Mouse (Mus musculus): ENCODE results near the gene Slc25a38. TPM values are rescaled to one million over a fixed set of nuclear protein-coding genes. Genes with fewer than 3 reads are reported as not detected.

Gene Slc25a38
- polyA plus RNA-seq, 1 experiment from 2014 or later: 43.8 TPM

DNA sequence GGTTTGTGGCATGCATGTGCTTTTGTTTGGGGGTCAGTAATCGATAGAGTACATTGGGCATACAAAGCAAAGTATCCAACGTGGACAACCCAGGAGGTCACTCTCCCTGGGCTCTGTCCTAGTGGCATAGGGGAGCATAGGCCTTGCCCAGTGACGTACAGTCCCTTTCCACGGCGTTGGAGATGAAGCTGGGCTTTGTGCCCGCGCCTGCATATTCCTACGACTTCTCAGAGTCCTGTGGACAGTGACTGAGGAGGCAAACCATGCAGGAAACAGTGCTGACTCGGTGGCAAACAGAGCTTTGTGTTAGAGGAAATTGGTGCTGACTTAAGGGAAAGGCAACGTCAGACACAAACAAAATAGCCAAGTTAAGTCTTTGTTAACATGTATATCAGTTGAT is 19.1 kb downstream of the Slc25a38 start:
- Histone ChIP-seq H3K36me3 (ENCODE audit: control insufficient read depth, insufficient read depth, low read length) (peaks cover 38% of the 10 kb centered on the region), H3K27me3 (ENCODE audit: control insufficient read depth, insufficient read depth, low read length) (no peaks in the 10 kb centered on the region), H3K27ac (ENCODE audit: low read depth, low read length) (no peak overlapping the region), H3K4me3 (ENCODE audit: low read depth, low read length) (no peak overlapping the region), H3K9ac (replicated peaks; ENCODE audit: low read depth, low read length) (no peak overlapping the region; the same call in 1 of the 2 replicates), H3K9me3 (ENCODE audit: control insufficient read depth, low read length) (no peaks in the 10 kb centered on the region), H3K4me2 (ENCODE audit: low read depth, low read length) (peak overlapping the region; percentile 81; the same call in 1 of the 2 replicates), H3K4me1 (ENCODE audit: control insufficient read depth, insufficient read depth, low read length) (peaks cover 10% of the 10 kb centered on the region)
- ATAC-seq (ENCODE audit: low read depth): no peak
- WGBS: 71% methylated on average over 10 of the region's 10 CpGs

DNA sequence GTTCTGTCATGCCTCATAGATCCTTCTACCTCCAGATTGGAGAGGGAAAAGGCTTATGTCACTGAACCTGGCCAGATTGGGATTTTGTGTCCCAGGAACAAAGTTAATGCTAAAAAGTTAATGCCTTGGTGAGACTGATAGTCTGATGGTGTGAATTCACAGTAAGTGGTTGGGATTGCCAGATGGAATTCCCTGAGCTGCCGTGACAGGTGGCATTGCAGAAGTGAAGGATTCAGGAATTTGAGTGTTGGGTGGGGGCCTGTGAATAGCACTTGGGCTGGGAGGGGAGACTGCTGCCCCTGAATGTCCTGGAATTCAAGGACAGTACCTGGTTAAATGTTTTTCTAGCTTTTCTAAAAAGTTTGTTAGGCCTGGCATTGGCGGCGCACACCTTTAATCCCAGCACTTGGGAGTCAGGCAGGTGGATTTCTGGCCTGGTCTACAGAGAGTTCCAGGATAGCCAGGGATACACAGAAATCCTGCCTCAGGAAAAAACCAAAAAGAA is 21.7 kb downstream of the Slc25a38 start:
- Histone ChIP-seq H3K9ac (replicated peaks; ENCODE audit: low read depth, low read length) (no peak overlapping the region), H3K36me3 (ENCODE audit: control insufficient read depth, insufficient read depth, low read length) (peaks cover 38% of the 10 kb centered on the region), H3K27me3 (ENCODE audit: control insufficient read depth, insufficient read depth, low read length) (no peaks in the 10 kb centered on the region), H3K4me3 (ENCODE audit: low read depth, low read length) (no peak overlapping the region), H3K4me1 (ENCODE audit: control insufficient read depth, insufficient read depth, low read length) (peaks cover 10% of the 10 kb centered on the region), H3K27ac (ENCODE audit: low read depth, low read length) (no peak overlapping the region), H3K4me2 (ENCODE audit: low read depth, low read length) (no peak overlapping the region), H3K9me3 (ENCODE audit: control insufficient read depth, low read length) (no peaks in the 10 kb centered on the region)
- ATAC-seq (ENCODE audit: low read depth): no peak
- WGBS: 92% methylated on average over 3 of the region's 3 CpGs

DNA sequence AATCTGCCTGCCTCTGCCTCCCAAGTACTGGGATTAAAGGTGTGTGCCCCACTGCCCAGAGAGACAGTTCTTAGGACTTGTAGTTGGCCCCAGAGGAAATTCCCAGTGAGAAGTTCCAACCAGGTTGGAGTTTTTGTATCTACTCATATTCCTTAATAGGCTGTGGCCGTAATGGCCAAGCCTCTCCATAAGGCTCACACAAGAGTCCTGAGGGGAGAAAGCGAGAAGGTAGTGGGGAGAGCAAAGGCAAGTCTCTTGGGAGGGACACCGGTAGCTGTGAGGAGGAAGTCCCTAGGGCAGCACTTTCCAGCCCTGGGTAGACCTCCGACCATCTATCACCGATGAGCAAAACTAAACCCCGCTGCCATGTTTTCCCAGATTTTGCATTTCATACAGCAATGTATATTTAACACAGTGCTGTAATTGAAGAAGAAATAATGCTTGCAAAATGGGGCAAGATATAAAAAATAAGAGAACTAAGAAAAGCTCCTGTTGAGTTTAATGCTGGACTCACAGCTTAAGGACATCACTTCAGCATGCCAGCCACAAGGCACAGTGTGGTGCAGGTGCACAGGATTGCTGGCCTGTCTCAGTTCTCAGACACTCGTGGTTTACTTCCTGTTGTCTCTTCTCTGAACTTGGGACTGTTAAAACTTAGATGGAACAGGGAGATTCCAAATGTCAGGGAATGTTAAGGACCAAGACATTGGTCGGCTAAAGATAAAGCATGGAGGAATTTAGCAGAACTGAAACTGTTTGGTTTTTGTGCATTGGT is 23.0 kb downstream of the Slc25a38 start:
- no peak overlapping the region for H3K27ac ChIP-seq (ENCODE audit: low read depth, low read length)
- H3K9me3 ChIP-seq (ENCODE audit: control insufficient read depth, low read length): no peaks in the 10 kb centered on the region
- no peaks in the 10 kb centered on the region for H3K27me3 ChIP-seq (ENCODE audit: control insufficient read depth, insufficient read depth, low read length)
- no peak overlapping the region for H3K4me3 ChIP-seq (ENCODE audit: low read depth, low read length)
- peaks cover 38% of the 10 kb centered on the region for H3K36me3 ChIP-seq (ENCODE audit: control insufficient read depth, insufficient read depth, low read length)
- no peak overlapping the region for H3K9ac ChIP-seq (replicated peaks; ENCODE audit: low read depth, low read length)
- WGBS: 40% methylated on average over 8 of the region's 8 CpGs
- H3K4me1 ChIP-seq (ENCODE audit: control insufficient read depth, insufficient read depth, low read length): peaks cover 10% of the 10 kb centered on the region
- no peak overlapping the region for H3K4me2 ChIP-seq (ENCODE audit: low read depth, low read length)
- ATAC-seq (ENCODE audit: low read depth): no peak

DNA sequence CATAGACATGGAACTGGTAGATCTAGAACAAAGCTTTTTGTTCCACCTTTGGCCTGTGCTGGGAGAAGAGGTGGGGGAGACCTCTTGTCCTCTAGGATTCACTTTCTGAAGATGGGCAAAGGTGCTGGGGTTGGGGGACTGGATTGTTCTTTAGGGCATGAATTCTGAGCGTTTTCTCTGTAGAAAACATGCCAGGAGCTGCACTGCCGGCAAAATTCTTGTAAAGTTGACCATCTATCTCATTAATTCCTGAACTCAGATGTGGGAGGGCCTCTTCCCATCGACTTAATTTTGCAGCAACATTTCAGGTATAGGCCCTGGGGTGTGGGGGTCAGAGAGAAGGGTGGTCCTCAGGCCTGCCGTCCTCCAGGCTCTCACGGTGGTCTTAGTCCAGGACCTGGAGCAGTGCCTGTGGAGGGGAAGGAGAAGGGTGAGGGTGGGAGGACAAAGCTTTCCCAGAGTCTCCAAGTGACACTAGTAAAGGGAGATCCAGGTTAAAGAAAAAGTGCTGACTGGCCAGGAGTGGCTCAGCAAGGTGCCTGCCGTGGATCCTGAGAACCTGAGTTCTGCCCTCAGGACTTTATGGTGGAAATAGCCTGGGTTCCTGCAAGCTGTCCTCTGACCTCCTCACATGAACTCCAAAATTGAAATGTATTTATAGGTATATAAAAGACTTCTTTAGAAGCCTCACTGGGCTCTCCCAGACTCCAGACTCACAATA is 23.7 kb downstream of the Slc25a38 start:
- no peak for ATAC-seq (ENCODE audit: low read depth)
- Histone ChIP-seq H3K27me3 (ENCODE audit: control insufficient read depth, insufficient read depth, low read length) (no peaks in the 10 kb centered on the region), H3K36me3 (ENCODE audit: control insufficient read depth, insufficient read depth, low read length) (peaks cover 36% of the 10 kb centered on the region), H3K4me2 (ENCODE audit: low read depth, low read length) (no peak overlapping the region), H3K4me1 (ENCODE audit: control insufficient read depth, insufficient read depth, low read length) (peaks cover 4% of the 10 kb centered on the region), H3K9ac (replicated peaks; ENCODE audit: low read depth, low read length) (no peak overlapping the region), H3K4me3 (ENCODE audit: low read depth, low read length) (no peak overlapping the region), H3K27ac (ENCODE audit: low read depth, low read length) (no peak overlapping the region), H3K9me3 (ENCODE audit: control insufficient read depth, low read length) (no peaks in the 10 kb centered on the region)
- WGBS: 57% methylated on average over 6 of the region's 6 CpGs

DNA sequence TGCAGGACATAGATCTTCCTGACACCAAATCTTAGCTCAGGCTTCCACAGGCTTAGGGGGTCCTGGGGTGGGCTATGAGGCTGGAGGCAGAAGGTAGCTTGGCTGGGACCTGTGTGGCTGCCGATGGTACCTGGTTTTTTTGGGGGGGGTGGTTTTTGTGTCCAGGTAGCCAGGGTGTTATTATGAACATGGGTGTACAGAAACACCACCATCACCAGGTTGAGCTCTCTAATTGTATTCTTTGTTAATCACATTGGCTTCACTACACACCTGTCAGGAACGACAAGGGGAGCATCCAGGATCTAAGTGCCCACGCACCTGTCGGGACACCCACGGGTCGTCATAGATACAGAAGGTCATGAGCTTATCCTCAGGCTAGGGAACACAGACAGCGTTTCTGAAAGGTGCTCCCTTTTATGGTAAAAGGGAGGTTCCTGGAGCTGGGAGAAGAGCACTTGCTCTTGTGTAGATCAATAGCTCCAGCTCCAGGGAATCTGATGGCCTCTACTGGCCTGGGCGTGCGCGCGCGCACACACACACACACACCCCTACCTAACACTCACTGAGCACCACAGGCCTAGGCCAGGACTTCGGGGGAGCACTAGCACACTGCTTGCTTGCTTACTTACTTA is 24.5 kb downstream of the Slc25a38 start:
- Histone ChIP-seq H3K27me3 (ENCODE audit: control insufficient read depth, insufficient read depth, low read length) (no peaks in the 10 kb centered on the region), H3K4me3 (ENCODE audit: low read depth, low read length) (no peak overlapping the region), H3K36me3 (ENCODE audit: control insufficient read depth, insufficient read depth, low read length) (peaks cover 29% of the 10 kb centered on the region), H3K4me2 (ENCODE audit: low read depth, low read length) (no peak overlapping the region), H3K4me1 (ENCODE audit: control insufficient read depth, insufficient read depth, low read length) (no peaks in the 10 kb centered on the region), H3K27ac (ENCODE audit: low read depth, low read length) (no peak overlapping the region), H3K9me3 (ENCODE audit: control insufficient read depth, low read length) (no peaks in the 10 kb centered on the region), H3K9ac (replicated peaks; ENCODE audit: low read depth, low read length) (no peak overlapping the region)
- no peak for ATAC-seq (ENCODE audit: low read depth)
- WGBS: 84% methylated on average over 13 of the region's 13 CpGs

DNA sequence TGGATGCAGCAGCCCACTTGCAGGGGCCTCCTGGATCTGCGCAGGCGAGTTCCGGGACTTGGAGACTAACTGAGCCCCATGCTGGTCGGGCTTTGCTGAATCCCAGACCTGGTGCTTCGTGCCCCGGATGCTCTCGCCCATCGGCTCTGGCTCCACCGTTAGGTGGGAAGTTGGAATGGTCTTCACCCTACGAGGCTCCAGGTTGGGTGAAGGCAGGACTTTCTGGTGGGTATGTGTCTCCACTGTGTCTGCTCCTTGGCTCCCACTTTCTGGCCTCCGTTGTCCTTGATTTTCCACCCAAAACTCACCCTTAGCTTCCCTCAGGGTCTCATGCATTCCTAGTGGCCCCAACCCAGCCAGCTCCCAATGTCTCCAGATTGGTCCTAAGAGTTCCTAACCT is 25.3 kb downstream of the Slc25a38 start:
- ATAC-seq (ENCODE audit: low read depth): no peak
- WGBS: 92% methylated on average over 11 of the region's 11 CpGs
- no peaks in the 10 kb centered on the region for H3K4me1 ChIP-seq (ENCODE audit: control insufficient read depth, insufficient read depth, low read length)
- no peaks in the 10 kb centered on the region for H3K27me3 ChIP-seq (ENCODE audit: control insufficient read depth, insufficient read depth, low read length)
- H3K4me3 ChIP-seq (ENCODE audit: low read depth, low read length): no peak overlapping the region
- H3K27ac ChIP-seq (ENCODE audit: low read depth, low read length): no peak overlapping the region
- no peaks in the 10 kb centered on the region for H3K9me3 ChIP-seq (ENCODE audit: control insufficient read depth, low read length)
- no peak overlapping the region for H3K4me2 ChIP-seq (ENCODE audit: low read depth, low read length)
- no peak overlapping the region for H3K9ac ChIP-seq (replicated peaks; ENCODE audit: low read depth, low read length)
- peaks cover 22% of the 10 kb centered on the region for H3K36me3 ChIP-seq (ENCODE audit: control insufficient read depth, insufficient read depth, low read length)

- 15% methylated on average over 4 of the region's 4 CpGs for WGBS
- Histone ChIP-seq H3K27ac (ENCODE audit: low read depth, low read length) (no peak overlapping the region), H3K9me3 (ENCODE audit: control insufficient read depth, low read length) (no peaks in the 10 kb centered on the region), H3K4me2 (ENCODE audit: low read depth, low read length) (no peak overlapping the region), H3K27me3 (ENCODE audit: control insufficient read depth, insufficient read depth, low read length) (no peaks in the 10 kb centered on the region), H3K36me3 (ENCODE audit: control insufficient read depth, insufficient read depth, low read length) (no peaks in the 10 kb centered on the region), H3K9ac (replicated peaks; ENCODE audit: low read depth, low read length) (no peak overlapping the region), H3K4me3 (ENCODE audit: low read depth, low read length) (no peak overlapping the region), H3K4me1 (ENCODE audit: control insufficient read depth, insufficient read depth, low read length) (no peaks in the 10 kb centered on the region)
- ATAC-seq (ENCODE audit: low read depth): peak; percentile 79
These were observed 30.5 kb downstream of the Slc25a38 start for GRCm38 (mm10) chr9:120140652-120141051.

DNA sequence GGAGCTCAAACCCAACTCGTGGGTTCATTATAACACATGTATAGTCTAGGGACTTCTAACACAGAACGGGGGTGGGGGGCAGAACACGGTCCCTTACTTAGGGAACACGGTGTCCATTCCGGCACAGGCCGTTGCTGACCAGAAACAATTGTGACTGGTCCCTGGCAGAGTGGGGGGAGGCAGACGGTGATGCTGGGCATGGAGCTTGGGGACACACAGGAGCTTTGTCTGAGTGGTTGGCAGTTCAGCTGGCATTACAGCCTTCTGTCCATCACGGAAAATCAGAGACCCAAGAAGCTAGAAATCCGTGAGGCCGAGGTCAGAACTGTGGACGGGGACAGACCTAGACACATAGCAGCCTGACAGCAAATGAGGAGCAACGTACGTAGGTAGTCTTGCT is 34.3 kb downstream of the Slc25a38 start:
- Histone ChIP-seq H3K4me3 (ENCODE audit: low read depth, low read length) (no peak overlapping the region), H3K9me3 (ENCODE audit: control insufficient read depth, low read length) (no peaks in the 10 kb centered on the region), H3K27me3 (ENCODE audit: control insufficient read depth, insufficient read depth, low read length) (no peaks in the 10 kb centered on the region), H3K36me3 (ENCODE audit: control insufficient read depth, insufficient read depth, low read length) (no peaks in the 10 kb centered on the region), H3K27ac (ENCODE audit: low read depth, low read length) (no peak overlapping the region), H3K4me2 (ENCODE audit: low read depth, low read length) (no peak overlapping the region), H3K4me1 (ENCODE audit: control insufficient read depth, insufficient read depth, low read length) (no peaks in the 10 kb centered on the region), H3K9ac (replicated peaks; ENCODE audit: low read depth, low read length) (no peak overlapping the region)
- ATAC-seq (ENCODE audit: low read depth): no peak
- 84% methylated on average over 13 of the region's 13 CpGs for whole genome bisulfite sequencing
